Mouse (Mus musculus): Measurements from ENCODE around the gene Plin4. TPM values are rescaled to one million over a fixed set of nuclear protein-coding genes. Genes with fewer than 3 reads are reported as not detected.

The Plin4 gene
- polyA plus RNA-seq, 1 experiment = 0.30 TPM

DNA sequence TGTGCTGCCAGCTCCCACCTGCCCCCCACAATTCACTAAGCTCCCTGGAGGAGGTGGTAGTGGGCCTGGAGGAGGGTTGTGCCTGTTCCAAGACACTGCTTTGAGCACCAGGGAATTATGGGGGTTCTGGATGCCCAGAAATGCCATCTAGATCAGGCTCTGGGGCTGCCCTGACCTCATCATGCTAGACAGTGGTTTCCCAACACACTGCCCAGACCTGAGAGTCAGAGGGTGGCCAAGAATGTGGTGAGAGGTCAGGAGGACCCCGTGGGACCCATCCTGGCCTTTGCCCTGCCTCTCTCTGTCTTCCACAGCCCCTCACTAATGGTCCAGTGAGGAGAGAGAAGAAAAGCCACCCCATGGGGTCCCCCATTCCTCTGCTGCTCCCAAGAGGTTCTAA is 1.4 kb upstream of the Plin4 start:
- no peaks in the 10 kb centered on the region for H3K79me2 ChIP-seq (ENCODE audit: control insufficient read depth, insufficient read depth)
- no peaks in the 10 kb centered on the region for H3K36me3 ChIP-seq (ENCODE audit: control insufficient read depth, insufficient read depth)
- no peak overlapping the region for H3K4me2 ChIP-seq (ENCODE audit: low read depth)
- TF ChIP-seq MYOG (IDR thresholded peaks at IDR 0.05; ENCODE audit: control insufficient read depth in 1 of 3, insufficient read depth in 1 of 3, insufficient read length in 2 of 3, low read depth in 2 of 3) = no peak
- no peak for TF ChIP-seq E2F4 (IDR thresholded peaks at IDR 0.05; ENCODE audit: insufficient read depth)
- no peak for TF ChIP-seq MAX (IDR thresholded peaks at IDR 0.05; ENCODE audit: low read depth)
- TF ChIP-seq POLR2AphosphoS2 (IDR thresholded peaks at IDR 0.05; ENCODE audit: insufficient read length, low read depth) = no peak
- no peak for TF ChIP-seq MYOD1 (IDR thresholded peaks at IDR 0.05; ENCODE audit: control insufficient read depth in 1 of 3, insufficient read length in 2 of 3, low read depth in 2 of 3)
- no peak for TF ChIP-seq TCF3 (IDR thresholded peaks at IDR 0.05; ENCODE audit: insufficient read length, low read depth)
- TF ChIP-seq CEBPB (IDR thresholded peaks at IDR 0.05; ENCODE audit: insufficient read depth, poor library complexity, severe bottlenecking) = no peak
- H3ac ChIP-seq (ENCODE audit: control insufficient read depth, insufficient read length) = no peak overlapping the region
- H3K4me3 ChIP-seq = no peak overlapping the region
- peaks cover 2% of the 10 kb centered on the region for H3K27me3 ChIP-seq (ENCODE audit: control insufficient read depth, insufficient read depth, insufficient read length)

GRCm38 (mm10) chr17:56110571-56110970 is 968 bp upstream of the Plin4 start:
- Histone ChIP-seq H3ac (ENCODE audit: control insufficient read depth, insufficient read length) (no peak overlapping the region), H3K4me3 (no peak overlapping the region), H3K79me2 (ENCODE audit: control insufficient read depth, insufficient read depth) (no peaks in the 10 kb centered on the region), H3K4me2 (ENCODE audit: low read depth) (no peak overlapping the region), H3K27me3 (ENCODE audit: control insufficient read depth, insufficient read depth, insufficient read length) (no peaks in the 10 kb centered on the region), H3K36me3 (ENCODE audit: control insufficient read depth, insufficient read depth) (no peaks in the 10 kb centered on the region)
- TF ChIP-seq REST (IDR thresholded peaks at IDR 0.05; ENCODE audit: insufficient read depth, insufficient read length) (no peak), MYOG (IDR thresholded peaks at IDR 0.05; ENCODE audit: control insufficient read depth in 1 of 3, insufficient read depth in 1 of 3, insufficient read length in 2 of 3, low read depth in 2 of 3) (no peak), POLR2A (IDR thresholded peaks at IDR 0.05; ENCODE audit: insufficient read length, low read depth) (no peak), E2F4 (IDR thresholded peaks at IDR 0.05; ENCODE audit: insufficient read depth) (no peak), MAX (IDR thresholded peaks at IDR 0.05; ENCODE audit: low read depth) (no peak), TCF3 (IDR thresholded peaks at IDR 0.05; ENCODE audit: insufficient read length, low read depth) (no peak), MYOD1 (IDR thresholded peaks at IDR 0.05; ENCODE audit: control insufficient read depth in 1 of 3, insufficient read length in 2 of 3, low read depth in 2 of 3) (no peak), POLR2AphosphoS2 (IDR thresholded peaks at IDR 0.05; ENCODE audit: insufficient read length, low read depth) (no peak), SRF (IDR thresholded peaks at IDR 0.05; ENCODE audit: control insufficient read depth, insufficient read length, low read depth) (no peak), USF1 (IDR thresholded peaks at IDR 0.05; ENCODE audit: low read depth) (no peak), TCF12 (IDR thresholded peaks at IDR 0.05; ENCODE audit: insufficient read depth, poor library complexity, severe bottlenecking) (no peak), CEBPB (IDR thresholded peaks at IDR 0.05; ENCODE audit: insufficient read depth, poor library complexity, severe bottlenecking) (no peak)

DNA sequence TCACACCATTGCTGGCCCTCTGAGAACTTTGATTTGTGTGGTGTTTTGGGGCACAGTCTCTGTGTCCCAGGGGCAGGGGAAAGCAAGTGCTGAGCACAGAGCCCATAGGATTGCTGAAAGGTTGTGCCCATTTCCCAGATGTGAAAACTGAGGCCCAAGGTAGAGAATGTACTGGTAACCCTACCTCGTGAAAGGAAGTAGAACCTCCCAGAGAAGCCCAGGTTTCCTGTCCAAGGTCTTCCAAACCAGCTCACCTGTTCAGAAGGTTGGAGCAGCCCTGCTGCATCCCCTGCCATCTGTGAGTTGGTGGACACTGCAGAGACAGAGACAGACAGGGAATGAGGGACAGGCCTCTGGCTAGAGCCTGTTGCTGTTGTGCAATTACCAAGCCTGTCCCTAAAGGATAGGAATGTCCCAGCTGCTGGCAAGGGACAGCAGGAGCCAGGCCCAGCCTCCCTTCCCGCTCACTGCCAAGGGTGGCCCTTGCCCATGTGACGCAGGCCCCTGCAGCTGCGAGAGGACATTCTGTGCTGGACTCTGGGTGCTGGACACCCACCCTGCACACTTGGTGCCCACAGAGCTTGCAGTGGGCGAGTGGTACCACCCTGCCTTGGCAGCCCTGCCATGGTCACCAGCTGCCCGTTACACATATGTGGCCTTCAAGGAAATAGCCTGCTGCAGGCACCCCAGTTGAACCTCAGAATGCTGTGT is 1.1 kb downstream of the Plin4 start:
- Histone ChIP-seq H3K27me3 (ENCODE audit: control insufficient read depth, insufficient read depth, insufficient read length) (no peaks in the 10 kb centered on the region), H3K36me3 (ENCODE audit: control insufficient read depth, insufficient read depth) (no peaks in the 10 kb centered on the region), H3K4me3 (no peak overlapping the region), H3ac (ENCODE audit: control insufficient read depth, insufficient read length) (no peak overlapping the region), H3K79me2 (ENCODE audit: control insufficient read depth, insufficient read depth) (no peaks in the 10 kb centered on the region), H3K4me2 (ENCODE audit: low read depth) (no peak overlapping the region)
- TF ChIP-seq MYOD1 (IDR thresholded peaks at IDR 0.05; ENCODE audit: control insufficient read depth in 1 of 3, insufficient read length in 2 of 3, low read depth in 2 of 3) (peak in 2 of 3 experiments; percentile 77), SRF (IDR thresholded peaks at IDR 0.05; ENCODE audit: control insufficient read depth, insufficient read length, low read depth) (no peak), REST (IDR thresholded peaks at IDR 0.05; ENCODE audit: insufficient read depth, insufficient read length) (no peak), CEBPB (IDR thresholded peaks at IDR 0.05; ENCODE audit: insufficient read depth, poor library complexity, severe bottlenecking) (peak; percentile 58; the same call in 1 of the 2 replicates), POLR2A (IDR thresholded peaks at IDR 0.05; ENCODE audit: insufficient read length, low read depth) (no peak), E2F4 (IDR thresholded peaks at IDR 0.05; ENCODE audit: insufficient read depth) (no peak), POLR2AphosphoS2 (IDR thresholded peaks at IDR 0.05; ENCODE audit: insufficient read length, low read depth) (peak; percentile 39), USF1 (IDR thresholded peaks at IDR 0.05; ENCODE audit: low read depth) (no peak), TCF3 (IDR thresholded peaks at IDR 0.05; ENCODE audit: insufficient read length, low read depth) (peak; percentile 69), TCF12 (IDR thresholded peaks at IDR 0.05; ENCODE audit: insufficient read depth, poor library complexity, severe bottlenecking) (no peak), MYOG (IDR thresholded peaks at IDR 0.05; ENCODE audit: control insufficient read depth in 1 of 3, insufficient read depth in 1 of 3, insufficient read length in 2 of 3, low read depth in 2 of 3) (peak in 2 of 3 experiments; percentile 67 to 94), MAX (IDR thresholded peaks at IDR 0.05; ENCODE audit: low read depth) (no peak)

GRCm38 (mm10) chr17:56107736-56108135 is 1.9 kb downstream of the Plin4 start:
- TF ChIP-seq USF1 (IDR thresholded peaks at IDR 0.05; ENCODE audit: low read depth) = no peak
- no peak for TF ChIP-seq POLR2AphosphoS2 (IDR thresholded peaks at IDR 0.05; ENCODE audit: insufficient read length, low read depth)
- TF ChIP-seq E2F4 (IDR thresholded peaks at IDR 0.05; ENCODE audit: insufficient read depth) = no peak
- no peak for TF ChIP-seq SRF (IDR thresholded peaks at IDR 0.05; ENCODE audit: control insufficient read depth, insufficient read length, low read depth)
- no peak for TF ChIP-seq POLR2A (IDR thresholded peaks at IDR 0.05; ENCODE audit: insufficient read length, low read depth)
- no peak for TF ChIP-seq MYOD1 (IDR thresholded peaks at IDR 0.05; ENCODE audit: control insufficient read depth in 1 of 3, insufficient read length in 2 of 3, low read depth in 2 of 3)
- Histone ChIP-seq H3K36me3 (ENCODE audit: control insufficient read depth, insufficient read depth) (no peaks in the 10 kb centered on the region), H3K4me2 (ENCODE audit: low read depth) (no peak overlapping the region), H3K27me3 (ENCODE audit: control insufficient read depth, insufficient read depth, insufficient read length) (no peaks in the 10 kb centered on the region), H3ac (ENCODE audit: control insufficient read depth, insufficient read length) (no peak overlapping the region), H3K79me2 (ENCODE audit: control insufficient read depth, insufficient read depth) (no peaks in the 10 kb centered on the region), H3K4me3 (no peak overlapping the region)

Data from myocyte (in vitro differentiated cells).